In the genomic region with DNA sequence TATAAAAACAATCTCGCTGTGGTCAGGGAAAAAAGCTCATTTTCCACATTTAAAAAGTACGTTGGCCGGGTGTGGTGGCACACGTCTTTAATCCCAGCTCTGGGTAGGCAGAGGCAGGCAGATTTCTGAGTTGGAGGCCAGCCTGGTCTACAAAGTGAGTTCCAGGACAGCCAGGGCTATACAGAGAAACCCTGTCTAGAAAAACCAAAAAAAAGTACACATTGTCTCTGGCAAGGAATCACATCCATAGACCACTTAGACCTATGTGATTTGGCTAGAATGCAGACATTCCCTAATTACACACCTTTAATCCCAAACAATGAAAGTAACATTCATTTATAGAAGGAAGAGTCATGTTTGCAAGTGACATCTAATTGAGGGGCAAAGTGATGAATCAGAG, we compare ENCODE assay signal across 18 mouse cellular contexts. TPM values are rescaled to one million over a fixed set of nuclear protein-coding genes. Genes with fewer than 3 reads are reported as not detected.
DNase-seq lines count a peak whose midpoint lies in the region; ATAC-seq and TF ChIP-seq lines count a peak whose summit lies in the region.
"Not testable (repeated sequence)": the region's sequence is repeated elsewhere in the genome, so short reads cannot be mapped to it uniquely, and the experiment has no call there.
"Had no signal": no experiment of that assay in that cellular context is flagged by ENCODE, and none has a peak within 500 bp of the region (broad histone marks: within the 10 kb centered on the region; RNA-seq: fewer than 3 reads in every experiment).

No protein-coding gene starts in this region.

- H3K36me3 ChIP-seq in embryonic facial prominence, embryonic 12.5 days; heart, embryonic 11.5 days (ENCODE audit: control insufficient read depth, insufficient read depth, low read length); heart, embryonic 16.5 days (ENCODE audit: control insufficient read depth, insufficient read depth); hindbrain, embryonic 14.5 days (replicated peaks; ENCODE audit: control insufficient read depth, insufficient read depth); kidney, postnatal 0 days (ENCODE audit: insufficient read depth, low read length); midbrain, embryonic 11.5 days (ENCODE audit: control insufficient read depth, insufficient read depth, low read length); stomach, embryonic 16.5 days (ENCODE audit: control insufficient read depth, insufficient read depth, low read length): not testable (repeated sequence)

- H3K27ac ChIP-seq in embryonic facial prominence, embryonic 12.5 days; heart, embryonic 11.5 days (ENCODE audit: low read depth, low read length); heart, embryonic 16.5 days (ENCODE audit: low read length); hindbrain, embryonic 14.5 days; kidney, postnatal 0 days; midbrain, embryonic 11.5 days (ENCODE audit: low read depth, low read length); stomach, embryonic 16.5 days (ENCODE audit: low read length): not testable (repeated sequence)

- WGBS in embryonic facial prominence, embryonic 12.5 days = 77% methylated on average over 4 of the region's 4 CpGs
- WGBS in heart, embryonic 11.5 days (ENCODE audit: insufficient replicate concordance) = 76% methylated on average over 4 of the region's 4 CpGs
- 67% methylated on average over 4 of the region's 4 CpGs for WGBS in heart, embryonic 16.5 days
- WGBS in hindbrain, embryonic 14.5 days = 80% methylated on average over 4 of the region's 4 CpGs
- WGBS in kidney, postnatal 0 days = 80% methylated on average over 4 of the region's 4 CpGs
- WGBS in midbrain, embryonic 11.5 days = 80% methylated on average over 4 of the region's 4 CpGs
- WGBS in stomach, embryonic 16.5 days = 80% methylated on average over 4 of the region's 4 CpGs

- TF ChIP-seq CTCF in kidney, postnatal 0 days (IDR thresholded peaks at IDR 0.05; ENCODE audit: low read depth) = not testable (repeated sequence)

- H3K9ac ChIP-seq in embryonic facial prominence, embryonic 12.5 days; heart, embryonic 11.5 days (ENCODE audit: low read depth, low read length); heart, embryonic 16.5 days (ENCODE audit: low read length); hindbrain, embryonic 14.5 days; kidney, postnatal 0 days (ENCODE audit: low read depth, low read length); midbrain, embryonic 11.5 days (ENCODE audit: low read length); stomach, embryonic 16.5 days (ENCODE audit: low read length): not testable (repeated sequence)

- ATAC-seq in embryonic facial prominence, embryonic 12.5 days (ENCODE audit: insufficient number of reproducible peaks, insufficient read depth, low FRiP score, low TSS enrichment) = peak; percentile 81; the same call in 1 of the 2 replicates
- ATAC-seq in heart, embryonic 11.5 days (replicated peaks; ENCODE audit: insufficient number of reproducible peaks, low FRiP score, low TSS enrichment) = peak; percentile 77; the same call in 1 of the 2 replicates
- peak; percentile 78 for ATAC-seq in heart, embryonic 16.5 days (replicated peaks; ENCODE audit: extremely low read depth, insufficient read depth, low FRiP score)
- 0 out of 2 replicates have a peak, but pooled peaks have one; percentile 77 for ATAC-seq in hindbrain, embryonic 14.5 days (ENCODE audit: low FRiP score)
- ATAC-seq in kidney, postnatal 0 days (replicated peaks; ENCODE audit: low FRiP score, low read depth) = 0 out of 2 replicates have a peak, but pooled peaks have one; percentile 49
- peak; percentile 66; the same call in 1 of the 2 replicates for ATAC-seq in midbrain, embryonic 11.5 days (ENCODE audit: low FRiP score)
- ATAC-seq in stomach, embryonic 16.5 days (ENCODE audit: insufficient read depth, low FRiP score) = 0 out of 2 replicates have a peak, but pooled peaks have one; percentile 75

- H3K4me1 ChIP-seq in embryonic facial prominence, embryonic 12.5 days; heart, embryonic 11.5 days (ENCODE audit: control insufficient read depth, insufficient read depth, low read length); heart, embryonic 16.5 days (ENCODE audit: control insufficient read depth, insufficient read depth, low read length); hindbrain, embryonic 14.5 days (replicated peaks; ENCODE audit: control insufficient read depth, insufficient read depth, low read length); kidney, postnatal 0 days (replicated peaks; ENCODE audit: insufficient read depth, low read length); midbrain, embryonic 11.5 days (ENCODE audit: control insufficient read depth, insufficient read depth, low read length); stomach, embryonic 16.5 days (ENCODE audit: control insufficient read depth, insufficient read depth, low read length): not testable (repeated sequence)

- H3K4me3 ChIP-seq in embryonic facial prominence, embryonic 12.5 days; heart, embryonic 11.5 days (ENCODE audit: low read depth, low read length); heart, embryonic 16.5 days (ENCODE audit: low read length); hindbrain, embryonic 14.5 days (replicated peaks; ENCODE audit: low read length); kidney, postnatal 0 days (replicated peaks; ENCODE audit: low read depth, low read length); midbrain, embryonic 11.5 days (ENCODE audit: low read depth, low read length); stomach, embryonic 16.5 days (replicated peaks; ENCODE audit: low read length): not testable (repeated sequence)

- peaks cover 13% of the 10 kb centered on the region; the same call in 1 of the 2 replicates for H3K9me3 ChIP-seq in embryonic facial prominence, embryonic 12.5 days
- not testable (repeated sequence) for H3K9me3 ChIP-seq in heart, embryonic 11.5 days (replicated peaks; ENCODE audit: control insufficient read depth, low read length); heart, embryonic 16.5 days (replicated peaks; ENCODE audit: control insufficient read depth, low read length); kidney, postnatal 0 days (replicated peaks; ENCODE audit: low read length); midbrain, embryonic 11.5 days (ENCODE audit: control insufficient read depth, low read length); stomach, embryonic 16.5 days (replicated peaks; ENCODE audit: control insufficient read depth, low read length)
- peaks cover 29% of the 10 kb centered on the region for H3K9me3 ChIP-seq in hindbrain, embryonic 14.5 days (ENCODE audit: control insufficient read depth, low read length)

- DNase-seq in hindbrain, embryonic 14.5 days (ENCODE audit: low spot score); kidney, postnatal 0 days (ENCODE audit: low spot score); midbrain, embryonic 11.5 days (ENCODE audit: low spot score, missing footprints): not testable (repeated sequence)

- not testable (repeated sequence) for H3K27me3 ChIP-seq in embryonic facial prominence, embryonic 12.5 days; heart, embryonic 11.5 days (ENCODE audit: control insufficient read depth, insufficient read depth, low read length); heart, embryonic 16.5 days (ENCODE audit: control insufficient read depth, insufficient read depth, low read length); hindbrain, embryonic 14.5 days (ENCODE audit: control insufficient read depth, insufficient read depth, low read length); kidney, postnatal 0 days (ENCODE audit: insufficient read depth, low read length); midbrain, embryonic 11.5 days (ENCODE audit: control insufficient read depth, insufficient read depth, low read length); stomach, embryonic 16.5 days (ENCODE audit: control insufficient read depth, insufficient read depth, low read length)

- not testable (repeated sequence) for H3K4me2 ChIP-seq in embryonic facial prominence, embryonic 12.5 days (replicated peaks); heart, embryonic 11.5 days; heart, embryonic 16.5 days (ENCODE audit: low read depth, low read length); hindbrain, embryonic 14.5 days (replicated peaks); kidney, postnatal 0 days (ENCODE audit: low read length); midbrain, embryonic 11.5 days; stomach, embryonic 16.5 days (ENCODE audit: low read depth, low read length)

RNA-seq across cellular contexts. Expression of gene Gm10354, which starts 17.2 kb away (rescaled TPM):
- not detected in 2 replicates for polyA plus RNA-seq in embryonic facial prominence, embryonic 12.5 days (2016; fragmentation: Nextera tagmentation; extraction: Ambion mirVana)
- polyA plus RNA-seq in heart, embryonic 11.5 days (2014; fragmentation: Nextera tagmentation; extraction: Ambion mirVana) = not detected in 2 replicates
- not detected in 2 replicates for polyA plus RNA-seq in heart, embryonic 16.5 days (2015; fragmentation: Nextera tagmentation; extraction: Ambion mirVana)
- not detected in 2 replicates for polyA plus RNA-seq in hindbrain, embryonic 14.5 days (2014; fragmentation: Nextera tagmentation; extraction: Ambion mirVana)
- polyA plus RNA-seq in kidney, postnatal 0 days (2015; fragmentation: Nextera tagmentation; extraction: Ambion mirVana) = not detected in 2 replicates
- not detected in 2 replicates for polyA plus RNA-seq in midbrain, embryonic 11.5 days (2014; fragmentation: Nextera tagmentation; extraction: Ambion mirVana)
- not detected in 2 replicates for polyA plus RNA-seq in stomach, embryonic 16.5 days (2015; fragmentation: Nextera tagmentation; extraction: Ambion mirVana)
- polyA plus RNA-seq: CD4-positive, CD25-positive, alpha-beta regulatory T cell, adult 4 months; cerebellum, adult 2 months; embryonic facial prominence, embryonic 10.5 days; forebrain, embryonic 13.5 days; forebrain, postnatal 0 days; G1E; gonadal fat pad, adult 2 months; heart, adult 2 months; heart, embryonic 14.5 days; hindbrain, embryonic 10.5 days; intestine, embryonic 16.5 days had no signal

RNA-seq across cellular contexts. Expression of gene Speer4e, which starts 23.3 kb away (rescaled TPM):
- not detected in 2 replicates for polyA plus RNA-seq in embryonic facial prominence, embryonic 12.5 days (2016; fragmentation: Nextera tagmentation; extraction: Ambion mirVana)
- not detected in 2 replicates for polyA plus RNA-seq in heart, embryonic 11.5 days (2014; fragmentation: Nextera tagmentation; extraction: Ambion mirVana)
- polyA plus RNA-seq in heart, embryonic 16.5 days (2015; fragmentation: Nextera tagmentation; extraction: Ambion mirVana) = not detected in 2 replicates
- not detected in 2 replicates for polyA plus RNA-seq in hindbrain, embryonic 14.5 days (2014; fragmentation: Nextera tagmentation; extraction: Ambion mirVana)
- polyA plus RNA-seq in kidney, postnatal 0 days (2015; fragmentation: Nextera tagmentation; extraction: Ambion mirVana) = not detected in 2 replicates
- polyA plus RNA-seq in midbrain, embryonic 11.5 days (2014; fragmentation: Nextera tagmentation; extraction: Ambion mirVana) = not detected in 2 replicates
- not detected in 2 replicates for polyA plus RNA-seq in stomach, embryonic 16.5 days (2015; fragmentation: Nextera tagmentation; extraction: Ambion mirVana)
- polyA plus RNA-seq: CD4-positive, CD25-positive, alpha-beta regulatory T cell, adult 4 months; cerebellum, adult 2 months; embryonic facial prominence, embryonic 10.5 days; forebrain, embryonic 13.5 days; forebrain, postnatal 0 days; G1E; gonadal fat pad, adult 2 months; heart, adult 2 months; hindbrain, embryonic 10.5 days; intestine, embryonic 16.5 days had no signal

RNA-seq across cellular contexts. Expression of gene Gm9758, which starts 46.8 kb away (rescaled TPM):
- polyA plus RNA-seq in embryonic facial prominence, embryonic 12.5 days (2016; fragmentation: Nextera tagmentation; extraction: Ambion mirVana) = not detected in 2 replicates
- polyA plus RNA-seq in heart, embryonic 11.5 days (2014; fragmentation: Nextera tagmentation; extraction: Ambion mirVana) = not detected in 2 replicates
- polyA plus RNA-seq in heart, embryonic 16.5 days (2015; fragmentation: Nextera tagmentation; extraction: Ambion mirVana) = not detected in 2 replicates
- polyA plus RNA-seq in hindbrain, embryonic 14.5 days (2014; fragmentation: Nextera tagmentation; extraction: Ambion mirVana) = not detected in 2 replicates
- not detected in 2 replicates for polyA plus RNA-seq in kidney, postnatal 0 days (2015; fragmentation: Nextera tagmentation; extraction: Ambion mirVana)
- not detected in 2 replicates for polyA plus RNA-seq in midbrain, embryonic 11.5 days (2014; fragmentation: Nextera tagmentation; extraction: Ambion mirVana)
- not detected in 2 replicates for polyA plus RNA-seq in stomach, embryonic 16.5 days (2015; fragmentation: Nextera tagmentation; extraction: Ambion mirVana)
- polyA plus RNA-seq: CD4-positive, CD25-positive, alpha-beta regulatory T cell, adult 4 months; cerebellum, adult 2 months; embryonic facial prominence, embryonic 10.5 days; forebrain, embryonic 13.5 days; forebrain, postnatal 0 days; G1E; gonadal fat pad, adult 2 months; heart, adult 2 months; heart, embryonic 14.5 days; hindbrain, embryonic 10.5 days; intestine, embryonic 16.5 days had no signal
